Mouse (Mus musculus) thymus, adult 2 months (tissue): Measurements from ENCODE around the gene Usmg5.

Experiments used
- CTCF ChIP-seq: fragments of 200-500 bp; IDR thresholded peaks from 2 replicates; pipeline ENCODE4 v1.5.1; 2012; ENCODE audit warnings: mild to moderate bottlenecking, control low read depth, low read length, moderate library complexity, borderline replicate concordance; ENCODE audit not compliant: control insufficient read depth, poor library complexity, insufficient read depth; ENCODE audit errors: extremely low read depth
- POLR2A ChIP-seq: fragments of 200-500 bp; IDR thresholded peaks from 2 replicates; pipeline ENCODE4 v1.6.1; 2012; ENCODE audit warnings: mild to moderate bottlenecking, low read length, control low read depth, moderate library complexity; ENCODE audit not compliant: control insufficient read depth, poor library complexity, insufficient read depth; ENCODE audit errors: extremely low read depth

DNA sequence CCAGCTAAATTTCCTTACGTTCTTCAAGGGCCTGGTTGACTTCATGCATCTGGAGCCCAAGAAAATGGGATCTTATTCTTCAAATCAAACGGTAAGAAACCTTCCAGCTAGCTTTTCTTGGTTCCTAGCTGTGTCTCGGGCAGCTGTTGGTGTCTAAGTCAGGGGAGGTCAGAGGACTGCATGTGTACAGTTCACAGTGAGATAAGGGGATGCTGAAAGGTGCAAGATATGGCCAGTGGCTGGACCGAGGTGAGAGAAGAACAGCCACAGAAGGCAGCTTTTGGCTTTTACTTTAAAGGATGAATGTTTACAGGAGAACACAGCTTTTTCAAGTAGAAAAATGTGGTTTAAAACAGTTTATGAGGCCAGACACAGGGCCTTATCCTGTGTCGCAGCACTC is 10.6 kb upstream of the Usmg5 start:
- no peak for TF ChIP-seq CTCF
- no peak for TF ChIP-seq POLR2A
